Mouse (Mus musculus): ENCODE measurements at regions not wholly inside any gene's neighbourhood (a gene's known extent, or its start where the extent isn't known, plus 50 kb on each side); places are given as distances from the start of the nearest gene placed in this dataset.

DNA sequence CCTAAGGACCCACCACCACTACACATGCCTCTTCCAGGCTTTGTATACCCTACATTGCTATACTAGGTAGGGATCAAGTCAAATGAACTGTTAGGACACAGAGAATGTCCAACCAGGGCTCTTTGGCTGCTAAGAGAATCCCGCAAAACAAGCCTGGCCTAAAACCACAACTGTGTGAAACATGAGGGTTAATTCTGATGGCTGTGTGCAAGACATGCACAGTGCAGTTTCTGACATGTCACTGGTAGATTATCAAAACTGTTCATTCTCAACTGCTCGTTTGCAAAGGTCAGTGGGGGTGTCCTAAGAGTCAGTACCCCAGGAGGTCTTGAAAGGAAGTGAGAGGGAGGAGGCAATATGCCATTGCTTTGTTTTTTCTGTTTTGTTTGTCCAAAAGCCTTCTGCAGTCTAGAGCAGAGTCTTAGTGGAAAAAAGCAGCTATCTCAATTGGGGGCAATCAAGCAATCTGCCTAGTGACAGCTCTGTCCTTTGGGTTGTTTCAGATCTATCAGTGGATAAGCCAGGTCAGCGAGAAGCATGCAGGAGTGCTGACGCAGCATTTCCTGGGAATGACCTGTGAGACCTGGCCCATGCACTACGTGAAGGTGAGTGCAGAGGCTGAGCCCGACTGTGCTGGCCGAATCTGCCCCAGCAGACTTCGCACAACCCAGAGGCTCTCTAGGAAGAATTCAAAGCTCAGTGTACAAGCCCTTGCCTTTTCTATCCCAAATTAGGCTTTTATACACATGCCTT is 151.3 kb upstream of the 4933402D24Rik start:
- DNase-seq (ENCODE audit: low spot score in 2 of 2): no peak

DNA sequence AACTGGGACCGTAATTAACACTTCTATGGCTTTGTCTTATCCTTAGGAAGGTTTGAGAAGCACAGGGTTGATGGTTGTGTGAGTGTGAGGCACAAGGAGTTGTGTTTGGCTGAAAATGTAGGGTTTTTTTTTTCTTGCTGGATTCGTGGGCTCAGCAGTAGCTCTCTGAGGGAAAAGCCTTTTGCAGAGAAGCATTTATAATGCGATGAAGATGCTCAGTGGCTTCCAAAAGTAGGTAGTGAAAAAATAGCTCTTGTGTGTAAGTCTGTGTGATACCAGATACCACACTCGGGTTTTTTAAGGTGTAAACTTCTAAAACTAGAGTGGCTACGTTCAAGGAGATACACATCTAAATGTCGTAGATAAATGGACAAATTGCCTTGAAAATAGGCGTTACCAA is 149.1 kb upstream of the 4933402D24Rik start:
- no peak for DNase-seq (ENCODE audit: low spot score in 2 of 2)

DNA sequence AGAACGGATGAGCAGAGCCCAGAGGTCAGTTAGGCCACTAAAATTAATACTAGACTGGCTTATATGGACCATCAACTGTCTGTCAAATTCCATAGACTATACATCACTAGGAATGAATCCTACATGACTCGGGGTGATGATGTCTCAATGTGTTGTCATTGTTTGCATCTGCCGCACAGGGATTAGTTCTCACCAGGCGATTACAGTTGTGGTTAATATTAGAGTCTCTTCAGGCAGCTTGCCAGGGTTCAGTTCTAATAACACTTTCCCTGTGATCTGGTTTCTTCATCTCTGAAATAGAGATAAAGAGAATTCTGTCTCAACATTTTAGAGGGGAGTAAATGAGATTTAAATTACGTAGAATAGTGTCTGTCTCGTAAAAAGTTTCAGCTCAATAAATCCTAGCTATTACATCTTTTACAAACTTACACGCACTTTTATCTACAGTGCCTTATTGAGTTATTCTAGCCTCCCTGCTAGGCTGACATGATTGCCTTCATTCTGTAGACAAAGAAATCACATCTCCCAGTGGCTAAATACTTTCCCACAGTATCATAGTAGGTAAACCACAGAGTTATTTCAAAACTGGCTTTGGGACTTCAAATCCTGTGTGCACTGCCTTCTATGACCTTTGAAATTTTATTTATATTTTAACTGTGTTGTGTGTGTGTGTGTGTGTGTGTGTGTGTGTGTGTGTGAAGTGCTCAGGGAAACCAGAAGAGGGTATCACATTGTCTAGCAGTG is 148.0 kb upstream of the 4933402D24Rik start:
- no peak for DNase-seq (ENCODE audit: low spot score in 2 of 2)

DNA sequence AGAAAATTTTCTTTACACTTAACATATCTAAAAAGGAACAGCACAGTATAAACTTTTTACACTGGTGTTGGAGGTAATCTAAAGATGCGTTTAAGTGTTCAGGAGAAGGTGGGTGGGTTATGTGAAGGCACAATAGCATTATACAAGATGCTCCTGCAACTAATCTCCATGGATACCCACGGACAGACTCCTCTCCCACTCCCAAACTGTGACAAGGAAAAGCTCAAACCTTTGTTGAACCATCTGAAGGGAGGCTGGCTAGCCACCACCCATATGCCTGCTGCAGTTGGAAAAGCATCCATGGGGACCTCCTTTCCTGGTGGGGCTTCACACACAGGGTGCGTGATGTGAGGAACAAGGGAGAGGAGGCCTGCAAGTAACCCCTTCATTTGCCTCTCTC is 141.7 kb upstream of the 4933402D24Rik start:
- no peak for DNase-seq (ENCODE audit: low spot score in 2 of 2)

DNA sequence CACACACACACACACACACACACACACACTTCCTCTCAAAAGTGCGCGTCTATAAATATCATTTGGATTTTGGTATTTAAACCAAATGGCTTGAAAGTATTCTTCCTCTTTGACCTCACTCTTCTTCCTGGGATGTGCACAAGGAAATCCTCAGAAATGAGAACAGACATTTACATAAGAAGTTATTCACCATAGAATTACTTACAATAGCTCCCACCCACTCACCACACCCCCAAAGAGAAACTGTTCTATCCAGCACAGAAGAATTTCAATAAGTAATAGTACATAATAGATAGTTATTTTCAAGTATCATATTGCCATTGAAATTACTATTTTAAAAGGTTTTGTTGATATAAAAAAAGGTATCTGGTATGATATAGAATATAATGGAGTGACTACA is 140.1 kb upstream of the 4933402D24Rik start:
- DNase-seq (ENCODE audit: low spot score in 2 of 2): no peak

DNA sequence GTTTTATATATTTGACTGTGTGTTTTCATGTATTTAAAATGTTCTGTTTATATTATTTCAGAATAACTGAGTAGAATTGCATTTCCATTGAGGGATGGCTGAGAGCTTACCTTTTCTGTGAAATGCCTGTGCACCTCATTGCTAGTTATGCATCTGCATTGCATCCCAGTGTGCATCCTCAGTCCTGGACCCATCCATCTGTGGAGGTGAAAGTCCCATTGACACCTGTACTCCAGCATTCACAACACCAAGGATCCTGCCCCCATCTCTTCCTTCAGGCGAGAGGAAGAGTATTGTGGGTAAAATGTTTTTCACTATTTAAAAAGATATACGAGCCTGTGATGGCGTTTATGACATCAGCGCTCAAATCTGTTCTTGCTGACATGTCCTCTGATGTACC is 134.6 kb upstream of the 4933402D24Rik start:
- DNase-seq (ENCODE audit: low spot score in 2 of 2): no peak

DNA sequence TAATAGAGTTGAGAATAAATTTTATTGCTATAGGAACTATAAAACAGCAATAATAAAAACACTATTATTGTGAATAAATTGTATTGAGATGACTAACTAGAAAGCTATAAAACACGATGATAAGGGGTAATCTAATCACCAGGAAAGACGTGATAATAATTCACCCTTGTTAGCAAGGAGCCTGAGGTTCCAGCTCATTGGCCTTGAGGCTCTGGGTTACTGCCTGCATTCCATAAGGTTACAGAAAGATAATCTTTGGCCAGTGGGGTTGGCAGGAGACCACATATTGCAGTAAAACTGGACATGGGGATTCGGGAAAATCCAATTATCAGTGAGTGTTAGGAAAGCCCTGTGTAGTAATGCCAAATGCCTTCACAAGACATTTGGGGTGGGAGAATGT is 134.1 kb upstream of the 4933402D24Rik start:
- DNase-seq (ENCODE audit: low spot score in 2 of 2): no peak

DNA sequence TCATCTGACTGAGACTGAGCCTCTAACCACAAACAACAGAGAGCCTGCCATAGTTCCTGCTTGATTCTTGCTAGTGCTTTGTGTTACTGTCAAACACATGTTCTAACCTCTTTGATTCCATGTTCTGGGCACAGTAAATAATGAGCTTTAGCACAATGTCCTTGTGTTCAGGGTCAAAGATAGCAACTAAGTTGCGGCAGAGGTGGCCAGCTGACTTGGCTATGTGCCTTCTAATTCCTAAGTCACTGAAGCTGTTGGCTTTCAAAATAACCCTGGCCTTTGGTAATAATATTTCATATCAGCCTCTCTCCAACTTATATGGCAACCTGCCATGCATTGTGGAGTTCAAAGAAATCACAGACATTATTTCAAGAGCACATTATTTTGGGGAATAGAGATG is 133.3 kb upstream of the 4933402D24Rik start:
- no peak for DNase-seq (ENCODE audit: low spot score in 2 of 2)

DNA sequence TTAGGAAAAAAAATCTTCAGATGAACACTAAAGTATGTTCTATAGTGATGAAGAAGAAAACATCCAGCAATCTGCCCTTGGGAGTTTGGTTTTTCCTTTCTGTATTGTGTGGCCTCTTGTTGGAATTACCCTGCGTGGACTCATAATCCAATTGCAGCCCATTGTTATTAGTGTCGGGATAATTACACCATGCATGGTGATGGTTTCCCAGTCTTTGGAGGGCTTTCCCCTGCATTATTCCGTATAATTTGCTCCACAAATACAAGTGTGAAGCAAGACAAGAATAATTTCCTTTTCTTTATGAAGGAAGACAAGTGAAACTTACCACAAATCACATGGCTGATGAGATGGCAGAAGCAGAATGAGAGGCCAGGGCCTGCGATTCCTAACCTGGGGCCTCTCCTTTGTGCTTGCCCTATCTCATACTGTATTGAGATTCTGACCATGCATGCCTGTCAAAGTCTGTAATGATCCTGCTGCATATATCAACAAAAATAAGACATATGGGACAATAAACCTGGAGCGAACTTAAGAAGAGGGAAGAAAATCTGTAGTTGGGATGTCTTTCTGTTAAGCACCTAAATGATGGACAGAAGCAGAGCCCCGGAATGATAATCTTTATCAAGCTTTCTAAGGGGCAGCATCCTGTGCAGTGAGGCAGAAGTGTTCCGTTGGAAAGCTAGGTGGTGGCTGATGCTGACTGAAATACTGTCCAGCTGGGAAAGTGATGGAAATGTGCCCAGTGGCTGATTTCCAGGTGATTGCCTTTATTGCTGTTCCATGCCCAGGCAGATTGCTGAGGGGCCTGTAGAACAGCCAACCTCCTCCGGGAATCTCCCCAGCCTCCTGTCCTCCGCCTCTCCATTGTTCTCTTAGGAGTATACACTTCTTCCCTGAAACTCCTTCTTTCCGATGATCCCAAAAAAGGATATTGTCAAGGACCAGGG is 130.8 kb upstream of the 4933402D24Rik start:
- no peak for DNase-seq (ENCODE audit: low spot score in 2 of 2)

DNA sequence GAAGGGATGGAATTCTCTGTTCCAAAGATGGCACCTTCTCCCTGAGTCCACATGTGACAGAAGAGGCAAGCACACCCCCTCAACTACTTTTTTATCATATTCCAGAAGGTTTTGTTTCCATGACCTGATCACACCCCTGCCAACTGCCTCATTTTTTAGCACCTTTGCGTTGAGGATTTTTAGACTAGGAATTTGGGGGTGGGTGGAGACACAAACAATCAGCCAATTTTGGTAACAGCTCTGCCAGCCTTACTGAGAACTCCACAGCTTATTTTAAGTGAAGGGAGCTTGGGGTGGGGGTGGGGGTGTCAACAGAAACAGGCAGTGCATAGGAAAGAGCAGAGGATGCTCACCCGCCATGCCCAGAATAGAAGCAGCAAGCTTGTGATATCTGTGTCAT is 129.7 kb upstream of the 4933402D24Rik start:
- peak; percentile 15 to 53 for DNase-seq (ENCODE audit: low spot score in 2 of 2)

DNA sequence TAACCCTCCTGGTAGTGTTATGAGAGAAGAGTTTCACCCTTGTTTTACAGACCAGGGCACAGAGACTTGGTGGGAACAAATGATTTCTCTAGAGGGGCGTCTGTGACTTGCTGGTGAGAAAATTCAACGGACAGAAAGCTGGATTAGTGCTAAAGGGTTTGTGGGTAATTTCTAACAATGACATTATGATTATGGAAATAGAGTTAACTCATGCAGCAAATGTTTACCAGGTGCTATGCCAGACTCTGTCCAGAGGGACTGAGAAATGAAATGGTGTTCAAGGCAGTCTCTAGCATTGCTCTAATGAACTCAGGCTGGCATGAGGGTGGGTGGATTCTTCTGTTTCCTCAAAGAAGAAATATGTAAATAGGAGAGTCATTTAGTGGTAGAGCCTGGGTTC is 128.5 kb upstream of the 4933402D24Rik start:
- DNase-seq (ENCODE audit: low spot score in 2 of 2): no peak

DNA sequence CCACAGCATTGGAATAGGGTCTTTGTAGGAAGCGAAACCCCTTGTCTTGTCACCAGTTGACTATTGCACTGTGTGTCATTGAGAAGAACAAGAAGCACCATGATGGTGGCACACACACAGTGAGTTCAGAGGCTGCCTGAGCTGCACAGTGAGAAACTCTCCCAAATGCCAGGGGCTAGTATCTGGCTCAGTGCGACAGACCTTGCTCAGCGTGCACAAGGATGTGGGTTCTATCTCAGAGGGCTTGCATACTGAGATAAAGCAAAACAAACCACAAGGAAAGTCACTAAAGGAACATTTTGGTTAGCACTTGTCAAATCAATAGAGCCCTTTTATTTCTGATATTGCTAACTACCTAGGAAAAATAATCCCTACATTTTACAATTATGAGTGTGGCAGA is 110.5 kb upstream of the 4933402D24Rik start:
- DNase-seq (ENCODE audit: low spot score in 2 of 2): no peak

DNA sequence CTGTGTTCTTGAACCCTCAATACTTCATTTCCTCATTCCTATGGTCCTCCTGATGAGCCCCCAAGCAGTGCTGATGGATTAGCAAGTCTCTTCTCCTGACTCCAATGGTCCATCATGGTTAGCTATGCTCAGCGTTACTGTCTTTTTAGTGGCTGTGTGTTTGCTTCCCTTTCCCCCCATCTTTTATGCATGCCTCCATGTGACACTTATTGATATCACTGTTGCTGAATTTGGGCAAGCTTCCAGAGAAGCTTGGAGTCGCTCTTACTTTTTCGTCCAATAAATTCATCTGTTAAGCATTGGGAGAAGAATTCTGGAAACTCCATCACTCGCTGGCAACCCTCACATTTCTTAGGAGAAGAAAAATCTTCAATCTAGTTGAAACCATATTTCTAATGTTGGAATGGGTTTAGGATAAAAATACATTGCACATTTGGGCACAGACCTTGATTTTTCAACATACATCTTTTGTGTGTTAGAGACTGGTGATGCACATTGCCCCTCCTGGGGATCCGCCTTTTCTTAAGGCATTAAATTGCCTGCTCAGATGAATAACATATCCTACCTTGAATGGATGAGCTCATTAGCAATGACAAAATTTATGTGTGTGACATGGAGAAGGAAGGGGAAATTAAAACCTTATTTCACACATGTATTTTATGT is 107.7 kb upstream of the 4933402D24Rik start:
- no peak for DNase-seq (ENCODE audit: low spot score in 2 of 2)

DNA sequence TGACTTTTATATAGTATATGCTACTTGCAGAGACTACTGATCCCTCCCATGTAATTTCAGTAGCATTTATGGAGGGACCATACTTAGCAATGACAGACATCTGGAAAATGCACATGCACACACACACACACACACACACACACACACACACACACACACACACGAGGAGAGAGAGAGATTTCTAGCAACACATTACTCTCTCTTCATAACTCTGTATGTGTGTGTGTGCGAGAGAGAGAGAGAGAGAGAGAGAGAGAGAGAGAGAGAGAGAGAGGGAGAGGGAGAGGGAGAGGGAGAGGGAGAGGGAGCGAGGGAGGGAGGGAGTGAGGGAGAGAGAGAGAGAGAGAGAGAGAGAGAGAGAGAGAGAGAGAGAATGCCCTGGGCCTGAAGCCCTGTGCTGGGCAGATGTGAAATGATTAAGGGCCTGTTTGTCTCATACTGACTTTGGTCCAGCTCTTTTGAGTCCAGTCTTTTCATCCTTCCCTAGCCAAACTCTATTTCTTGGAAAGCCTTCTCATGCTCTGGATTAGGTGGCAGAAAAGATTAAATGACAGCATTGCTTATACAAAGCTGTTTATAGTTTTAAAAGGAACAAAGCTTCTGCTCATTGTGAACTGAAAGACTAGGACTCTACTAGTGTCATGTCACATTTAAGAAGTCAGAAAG is 106.4 kb upstream of the 4933402D24Rik start:
- DNase-seq (ENCODE audit: low spot score in 2 of 2): no peak

DNA sequence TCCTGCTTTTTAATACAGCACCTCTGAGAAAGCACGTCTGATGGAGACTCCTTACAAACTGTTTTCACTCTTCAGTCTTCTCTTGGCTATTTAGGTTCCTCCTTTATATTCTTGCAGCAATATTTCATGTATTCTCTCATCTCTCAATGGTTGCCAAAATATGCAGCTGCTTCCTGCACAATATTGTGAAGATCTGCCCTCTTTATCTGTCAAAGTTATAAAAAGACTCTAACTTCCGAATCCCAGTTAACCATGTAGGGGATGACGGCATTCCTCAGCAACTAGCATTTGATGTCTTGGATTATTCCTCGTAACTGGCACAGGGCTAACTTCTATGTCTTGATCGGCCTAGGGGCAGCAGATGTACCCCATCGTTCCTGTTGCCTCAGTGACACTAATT is 102.8 kb upstream of the 4933402D24Rik start:
- DNase-seq (ENCODE audit: low spot score in 2 of 2): no peak

DNA sequence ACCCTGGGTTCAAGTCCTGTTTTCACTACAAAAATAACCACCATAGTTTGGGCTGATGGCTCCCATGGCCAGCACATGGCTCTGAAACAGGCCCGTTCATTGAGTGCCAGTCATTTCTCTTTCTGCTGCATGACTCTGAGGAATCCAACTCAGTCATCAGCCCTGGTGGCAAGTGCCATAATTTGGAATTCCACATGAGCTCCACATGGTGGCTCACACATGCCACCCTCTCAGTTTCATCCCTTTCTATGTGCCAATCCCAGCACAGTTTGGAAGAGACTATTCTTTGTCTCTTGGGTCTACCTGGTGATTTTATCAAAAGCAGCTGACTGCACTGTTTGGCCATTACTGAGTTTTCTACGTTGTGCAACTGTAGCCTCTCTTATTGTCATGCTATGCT is 100.3 kb upstream of the 4933402D24Rik start:
- no peak for DNase-seq (ENCODE audit: low spot score in 2 of 2)

DNA sequence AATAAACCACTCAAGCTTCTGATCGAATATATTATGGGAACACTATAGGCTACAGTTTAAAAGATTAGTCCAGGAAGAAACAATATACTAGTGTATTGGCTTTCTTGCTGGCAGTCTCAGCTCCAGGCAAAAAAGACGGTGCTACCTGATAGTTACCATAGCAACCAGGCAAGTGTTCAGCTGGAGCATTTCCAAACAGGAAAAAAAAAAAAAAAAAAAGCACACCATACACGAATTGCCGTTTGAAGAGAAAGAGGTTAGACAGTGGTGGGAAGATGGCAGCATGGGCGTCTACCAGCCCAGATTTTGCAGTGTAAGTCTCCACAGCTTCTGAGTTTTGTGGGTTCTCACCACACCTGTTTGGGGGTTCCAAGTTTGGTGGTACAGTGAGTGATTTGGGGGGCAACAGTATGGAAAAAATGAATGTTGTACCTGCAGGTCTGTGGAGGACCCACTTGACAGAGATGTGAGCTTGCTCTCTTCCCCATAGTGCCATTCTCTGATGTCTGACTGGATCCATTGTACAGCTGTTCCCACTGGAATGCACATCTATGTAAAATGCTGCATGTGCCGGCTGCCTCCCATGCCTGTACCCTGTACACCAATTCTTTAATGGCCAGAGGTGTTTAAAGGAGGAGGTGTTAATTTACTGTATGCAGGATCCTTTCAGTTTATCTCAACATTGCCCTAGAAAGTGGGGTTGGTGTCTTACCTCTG is 89.0 kb upstream of the 4933402D24Rik start:
- no peak for DNase-seq (ENCODE audit: low spot score in 2 of 2)

DNA sequence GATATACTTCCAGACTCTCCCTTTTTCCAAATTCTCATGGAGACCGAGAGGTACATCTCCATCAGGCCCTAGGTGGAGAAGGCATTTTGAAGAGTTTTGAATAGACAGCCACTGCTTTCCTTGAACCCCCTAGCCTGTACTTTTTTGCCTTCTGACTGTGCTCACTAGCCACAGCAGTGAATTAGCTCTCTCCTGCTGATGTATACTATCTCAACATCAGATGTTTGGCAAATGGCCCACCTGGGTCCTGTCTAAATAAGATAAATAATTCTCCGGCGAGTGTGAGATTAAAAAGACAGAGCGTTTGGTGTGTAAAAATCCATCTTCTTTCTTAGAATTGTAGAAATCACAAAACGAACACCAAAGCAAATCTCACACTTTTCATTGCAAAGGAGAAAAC is 88.4 kb upstream of the 4933402D24Rik start:
- no peak for DNase-seq (ENCODE audit: low spot score in 2 of 2)

DNA sequence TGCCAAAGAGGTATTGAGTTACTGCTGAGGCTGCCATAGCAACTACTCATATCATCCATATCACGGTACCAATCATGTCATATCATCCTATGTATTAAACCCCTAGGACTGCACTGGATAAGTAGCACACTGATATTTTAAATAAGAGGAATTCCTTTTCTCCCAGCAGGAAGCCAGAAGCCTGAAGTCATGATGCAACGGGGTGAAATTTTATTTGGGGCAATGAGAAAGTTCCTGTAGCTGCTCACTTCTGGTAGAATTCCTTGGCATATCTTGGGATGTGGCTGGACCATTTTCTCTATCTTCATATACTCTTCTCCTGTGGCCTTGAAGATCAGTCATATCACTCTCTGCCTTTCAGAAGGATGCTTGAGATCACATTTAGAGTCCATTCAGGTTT is 87.3 kb upstream of the 4933402D24Rik start:
- DNase-seq (ENCODE audit: low spot score in 2 of 2): no peak

DNA sequence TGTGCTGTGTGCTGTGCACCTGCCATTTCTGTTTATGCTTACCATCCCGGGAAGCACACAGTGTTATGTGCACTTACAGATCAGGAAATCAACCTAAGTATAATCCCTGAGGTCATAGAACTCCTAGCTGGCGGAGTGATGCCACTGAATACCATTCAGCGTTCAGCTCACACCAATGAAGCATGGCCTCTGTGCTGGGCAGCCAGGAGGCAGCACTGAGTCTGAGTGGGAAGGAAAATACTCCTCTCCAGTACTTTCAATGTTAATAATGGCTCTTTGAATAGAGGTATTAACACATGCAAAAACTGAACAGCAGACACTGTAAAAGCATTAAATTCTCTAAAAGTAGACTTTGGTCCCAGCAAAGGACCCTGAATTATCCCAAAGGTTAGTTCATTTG is 85.7 kb upstream of the 4933402D24Rik start:
- DNase-seq (ENCODE audit: low spot score in 2 of 2): no peak

Data from left cerebral cortex, adult 18-20 months (tissue).